Mouse (Mus musculus) thymus, postnatal 0 days (tissue): ENCODE data around the gene Slc25a39. TPM values are rescaled to one million over a fixed set of nuclear protein-coding genes. Genes with fewer than 3 reads are reported as not detected.

Experiments used
- DNase-seq: peaks from one replicate; pipeline ENCODE4 v3.0.0-alpha.2; 2015; ENCODE audit warnings: low spot score
- microRNA-seq: library from miRNA; unstranded; fragments of <30 nt; microRNA quantifications from one replicate; pipeline ENCODE4, GENCODE M21; 2016; ENCODE audit warnings: borderline number of aligned reads
- polyA plus RNA-seq: library from polyadenylated mRNA; unstranded; fragments of >200 nt; fragmentation: Nextera tagmentation; extraction: Ambion mirVana; gene quantifications from 2 replicates; pipeline ENCODE4 v1.2.1, GENCODE M21; 2015

Gene Slc25a39
- polyA plus RNA-seq, 1 experiment from 2014 or later: 97.8 TPM

GRCm38 (mm10) chr11:102353021-102353431 lies 54.7 kb downstream of the Slc25a39 start:
- DNase-seq: no peak

Small RNAs within 50 kb of the gene (microRNA-seq; reads per million reads assigned to microRNA genes)
- gene Mir6930: not detected

Other genes with a start within 250 kb of the Slc25a39 start
- 140 and 164 TPM in 2 replicates for gene Lsm12, start 222.7 kb downstream of the Slc25a39 start, polyA plus RNA-seq
- 16.1 and 16.2 TPM in 2 replicates for gene G6pc3, start 218.3 kb downstream of the Slc25a39 start, polyA plus RNA-seq
- 19.9 and 24.8 TPM in 2 replicates for gene Hdac5, start 177.8 kb downstream of the Slc25a39 start, polyA plus RNA-seq
- gene BC030867, start 159.1 kb downstream of the Slc25a39 start, polyA plus RNA-seq: 8.6 and 11.4 TPM in 2 replicates
- gene Asb16, start 139.2 kb downstream of the Slc25a39 start, polyA plus RNA-seq: 0.07 TPM in 1 of 2 replicates, not detected in the other
- gene Tmub2, start 123.0 kb downstream of the Slc25a39 start, polyA plus RNA-seq: 41.1 and 45.1 TPM in 2 replicates
- 13.1 and 15.4 TPM in 2 replicates for gene Atxn7l3, start 111.3 kb downstream of the Slc25a39 start, polyA plus RNA-seq
- 95.2 and 96.8 TPM in 2 replicates for gene Ubtf, start 88.2 kb downstream of the Slc25a39 start, polyA plus RNA-seq
- 0.48 and 0.53 TPM in 2 replicates for gene Slc4a1, start 41.7 kb downstream of the Slc25a39 start, polyA plus RNA-seq
- gene Rundc3a, start 14.5 kb downstream of the Slc25a39 start, polyA plus RNA-seq: 1.1 and 1.4 TPM in 2 replicates
- gene Grn, start 22.4 kb upstream of the Slc25a39 start, polyA plus RNA-seq: 86.4 and 90.6 TPM in 2 replicates
- 0.42 and 0.79 TPM in 2 replicates for gene Fam171a2, start 39.7 kb upstream of the Slc25a39 start, polyA plus RNA-seq
- gene Itga2b, start 62.2 kb upstream of the Slc25a39 start, polyA plus RNA-seq: 1.9 and 2.5 TPM in 2 replicates
- 32.4 and 41.0 TPM in 2 replicates for gene Gpatch8, start 148.4 kb upstream of the Slc25a39 start, polyA plus RNA-seq
- gene Gm11627, start 171.5 kb upstream of the Slc25a39 start, polyA plus RNA-seq: 0.52 and 1.2 TPM in 2 replicates
- 3.9 and 4.3 TPM in 2 replicates for gene Fzd2, start 196.4 kb upstream of the Slc25a39 start, polyA plus RNA-seq